Mouse (Mus musculus) liver, embryonic 12.5 days (tissue): ENCODE data around the gene Isca1. TPM values are rescaled to one million over a fixed set of nuclear protein-coding genes. Genes with fewer than 3 reads are reported as not detected.
"Not testable (repeated sequence)": the region's sequence is repeated elsewhere in the genome, so short reads cannot be mapped to it uniquely, and the experiment has no call there.

Source experiments
- ATAC-seq: fragments of 200-750 bp; cut with Nextera tagmentation; 2 replicates; pipeline ENCODE4 v1.8.0; 2017; ENCODE audit warnings: moderate number of reproducible peaks, mild to moderate bottlenecking, moderate library complexity
- H3K27ac ChIP-seq: fragments of 300-500 bp; sonication (generic); 2 replicates; pipeline ENCODE4 v1.5.1; 2016; ENCODE audit warnings: mild to moderate bottlenecking
- H3K27me3 ChIP-seq: fragments of 300-500 bp; sonication (generic); replicated peaks from 2 replicates; pipeline ENCODE4 v1.6.1; 2016; ENCODE audit warnings: mild to moderate bottlenecking, moderate library complexity
- H3K36me3 ChIP-seq: fragments of 300-500 bp; sonication (generic); 2 replicates; pipeline ENCODE4 v1.6.1; 2016; ENCODE audit warnings: mild to moderate bottlenecking, moderate library complexity
- H3K4me1 ChIP-seq: fragments of 300-500 bp; sonication (generic); 2 replicates; pipeline ENCODE4 v1.6.1; 2016
- H3K4me2 ChIP-seq: fragments of 300-500 bp; sonication (generic); 2 replicates; pipeline ENCODE4 v1.6.1; 2016; ENCODE audit warnings: mild to moderate bottlenecking, moderate library complexity
- H3K4me3 ChIP-seq: fragments of 300-500 bp; sonication (generic); 2 replicates; pipeline ENCODE4 v1.5.1; 2016; ENCODE audit warnings: mild to moderate bottlenecking, moderate library complexity
- H3K9ac ChIP-seq: fragments of 300-500 bp; sonication (generic); 2 replicates; pipeline ENCODE4 v1.6.1; 2016; ENCODE audit warnings: mild to moderate bottlenecking, moderate library complexity
- H3K9me3 ChIP-seq: fragments of 300-500 bp; sonication (generic); replicated peaks from 2 replicates; pipeline ENCODE4 v1.6.1; 2016; ENCODE audit warnings: mild to moderate bottlenecking, moderate library complexity
- WGBS: fragments of 180-500 bp; shearing (Covaris S2); methylation state at CpG from one replicate; pipeline ENCODE4 v1.1.7; 2016; ENCODE audit not compliant: insufficient replicate concordance; 5-methylcytosine and 5-hydroxymethylcytosine counted together
- polyA plus RNA-seq: library from polyadenylated mRNA; unstranded; fragments of >200 nt; fragmentation: Nextera tagmentation; extraction: Ambion mirVana; gene quantifications from 2 replicates; pipeline ENCODE4 v1.2.1, GENCODE M21; 2016

The Isca1 gene
- polyA plus RNA-seq, 1 experiment from 2014 or later: 223 TPM

DNA sequence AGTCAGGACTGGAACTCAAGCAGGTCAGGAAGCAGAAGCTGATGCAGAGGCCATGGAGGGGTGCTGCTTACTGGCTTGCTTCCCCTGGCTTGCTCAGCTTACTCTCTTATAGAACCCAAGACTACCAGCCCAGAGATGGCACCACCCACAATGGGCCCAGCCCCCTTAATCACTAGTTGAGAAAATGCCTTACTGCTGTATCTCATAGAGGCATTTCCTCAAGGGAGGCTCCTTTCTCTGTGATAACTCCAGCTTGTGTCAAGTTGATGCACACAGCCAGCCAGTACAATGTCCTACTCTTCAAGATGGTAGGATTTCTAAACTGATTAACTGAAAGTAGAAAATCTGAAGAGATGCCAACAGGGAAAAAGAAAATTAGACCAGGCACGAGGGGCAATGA is 47.5 kb downstream of the Isca1 start:
- not testable (repeated sequence) for H3K9me3 ChIP-seq, H3K9ac ChIP-seq, H3K36me3 ChIP-seq, H3K4me2 ChIP-seq, H3K4me3 ChIP-seq, H3K27ac ChIP-seq
- Histone ChIP-seq H3K4me1 (peaks cover 64% of the 10 kb centered on the region), H3K27me3 (peaks cover 39% of the 10 kb centered on the region)
- WGBS: 65% methylated on average over 1 of the region's 1 CpGs
- peak; percentile 61 for ATAC-seq

DNA sequence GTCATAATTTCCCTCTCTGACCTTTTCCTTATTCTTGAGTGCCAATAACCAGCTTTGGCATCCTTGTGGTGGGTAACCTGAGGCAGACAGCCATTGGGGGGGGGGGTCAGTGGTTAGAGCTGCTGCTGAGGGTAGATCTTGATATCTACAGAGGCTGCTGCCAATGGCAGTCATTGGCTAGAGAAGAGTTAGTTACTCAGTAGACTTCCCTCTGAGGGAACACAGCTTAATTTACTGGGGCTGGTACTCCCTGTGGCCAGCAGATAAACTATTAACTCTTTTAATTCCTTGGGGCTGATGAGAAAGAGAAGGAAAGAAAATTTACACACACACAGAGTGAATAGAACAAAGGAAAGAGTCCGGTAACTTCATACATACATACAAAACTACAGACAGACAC is 50.1 kb downstream of the Isca1 start:
- H3K4me2 ChIP-seq: no peak overlapping the region
- peaks cover 71% of the 10 kb centered on the region for H3K4me1 ChIP-seq
- peak; percentile 69 for ATAC-seq
- H3K9me3 ChIP-seq: no peaks in the 10 kb centered on the region
- H3K9ac ChIP-seq: no peak overlapping the region
- H3K27ac ChIP-seq: 0 out of 2 replicates have a peak overlapping the region, but pooled peaks have one; percentile 8
- peaks cover 25% of the 10 kb centered on the region for H3K27me3 ChIP-seq
- 88% methylated on average over 1 of the region's 1 CpGs for WGBS
- no peaks in the 10 kb centered on the region for H3K36me3 ChIP-seq
- H3K4me3 ChIP-seq: no peak overlapping the region

DNA sequence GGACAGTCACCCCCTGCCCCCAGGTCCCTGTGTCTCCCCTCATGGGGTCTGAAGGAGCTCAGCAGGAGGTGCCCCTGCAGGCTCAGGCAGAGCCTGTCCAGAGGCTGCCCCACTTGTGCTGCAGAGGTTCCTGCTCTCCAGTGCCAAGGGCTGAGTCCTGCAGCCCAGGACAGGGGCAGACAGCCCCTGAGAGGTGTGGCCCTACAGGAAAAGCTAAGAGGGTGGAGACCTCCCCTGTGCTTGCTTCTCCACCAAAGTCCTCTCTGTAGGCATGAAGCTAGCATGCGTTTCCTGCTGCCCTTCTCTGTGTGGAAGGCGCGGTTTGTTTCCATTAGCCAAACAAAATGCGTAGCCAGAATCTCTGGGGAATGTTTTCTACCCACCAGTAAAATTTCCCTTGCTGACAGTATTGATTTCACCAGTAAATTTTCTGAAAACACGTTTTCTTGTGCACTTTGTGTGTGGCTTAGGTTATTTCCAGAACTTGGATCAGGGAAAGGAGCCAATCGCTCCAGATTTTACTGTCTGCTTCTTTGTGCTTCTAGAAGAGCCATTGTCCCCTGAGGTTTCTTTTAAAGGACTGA is 50.7 kb downstream of the Isca1 start:
- not testable (repeated sequence) for H3K27ac ChIP-seq, H3K4me2 ChIP-seq
- WGBS: 17% methylated on average over 6 of the region's 6 CpGs

DNA sequence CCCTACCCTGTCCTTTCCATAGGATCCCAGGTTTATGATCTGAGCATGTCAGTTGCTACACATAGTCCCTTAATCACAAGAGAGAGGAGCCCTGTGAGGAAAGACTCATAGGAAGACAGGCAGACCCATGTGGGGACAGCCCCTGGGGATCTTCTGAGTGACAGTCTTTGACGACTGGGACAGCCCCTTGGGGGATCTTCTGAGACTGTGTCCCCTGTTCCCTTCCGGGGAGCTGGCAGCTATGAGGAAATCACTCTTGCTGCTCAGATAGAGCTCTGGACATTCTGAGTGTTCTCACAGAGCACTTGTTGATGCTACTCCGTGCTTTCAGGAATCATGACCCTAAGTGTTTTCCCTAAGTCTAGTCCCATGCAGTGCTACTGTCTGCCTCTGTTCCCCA is 55.9 kb downstream of the Isca1 start:
- Histone ChIP-seq H3K27me3 (peaks cover 54% of the 10 kb centered on the region), H3K4me2 (no peak overlapping the region), H3K4me3 (no peak overlapping the region), H3K9me3 (no peaks in the 10 kb centered on the region), H3K36me3 (no peaks in the 10 kb centered on the region), H3K27ac (no peak overlapping the region), H3K4me1 (peaks cover 29% of the 10 kb centered on the region), H3K9ac (no peak overlapping the region)
- no peak for ATAC-seq
- 24% methylated on average over 3 of the region's 3 CpGs for WGBS

More for the DNA sequence above, 50.7 kb downstream of the Isca1 start:
- not testable (repeated sequence) for H3K4me3 ChIP-seq, H3K9me3 ChIP-seq, H3K36me3 ChIP-seq, H3K9ac ChIP-seq
- ATAC-seq: 0 out of 2 replicates have a peak, but pooled peaks have one; percentile 42
- H3K4me1 ChIP-seq: peaks cover 66% of the 10 kb centered on the region
- H3K27me3 ChIP-seq: peaks cover 25% of the 10 kb centered on the region

DNA sequence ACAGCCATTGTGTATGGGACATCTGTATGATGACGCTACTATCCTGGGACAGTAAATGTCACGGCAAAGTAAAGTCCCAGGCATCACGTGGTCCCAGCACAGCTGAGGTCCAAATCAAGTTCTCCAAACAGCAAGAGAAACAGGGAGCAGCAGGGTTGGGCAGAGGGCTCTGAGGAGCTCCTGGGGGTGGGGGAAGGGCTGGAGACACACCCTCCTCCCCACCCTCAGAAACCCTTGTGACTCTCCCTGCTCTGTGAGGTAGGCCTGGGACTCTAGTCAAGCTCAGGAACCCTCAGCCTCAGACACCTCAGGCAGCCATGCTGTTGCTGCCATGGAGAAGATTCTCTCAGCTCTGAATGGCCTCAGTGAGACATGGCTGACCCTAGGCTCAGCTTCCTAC is 57.6 kb downstream of the Isca1 start, which contains the start of gene Spata31d1b:
Gene Spata31d1b (plus strand): TSS at position 301 of the 400 bp plus-strand sequence.
- ATAC-seq, H3K27ac ChIP-seq, H3K36me3 ChIP-seq, H3K9me3 ChIP-seq, H3K9ac ChIP-seq, H3K4me3 ChIP-seq, H3K4me2 ChIP-seq: not testable (repeated sequence)
- WGBS: 66% methylated on average over 3 of the region's 3 CpGs
- H3K4me1 ChIP-seq: peaks cover 19% of the 10 kb centered on the region
- peaks cover 49% of the 10 kb centered on the region for H3K27me3 ChIP-seq

DNA sequence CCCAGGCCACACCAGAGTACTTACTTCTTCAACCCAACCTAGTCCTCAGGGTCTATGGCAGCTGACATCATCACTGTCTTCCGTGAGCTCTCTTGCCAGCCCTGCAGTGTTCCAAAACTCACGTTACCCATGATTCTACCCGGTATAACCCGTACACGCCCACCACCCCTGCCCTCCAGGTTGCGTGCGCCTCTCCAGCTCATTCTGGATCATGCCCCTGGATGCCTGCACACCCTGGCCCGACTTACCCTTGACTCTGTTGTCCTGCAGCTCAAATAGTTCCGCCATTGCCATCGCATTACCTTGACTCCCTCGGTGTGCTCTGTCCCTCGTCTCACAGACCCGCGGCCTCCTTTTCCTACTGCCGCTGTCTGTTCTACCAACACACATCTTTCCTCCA is 59.4 kb downstream of the Isca1 start, which contains the start of gene Spata31d1a:
Gene Spata31d1a (minus strand): TSS at position 101 of the 400 bp plus-strand sequence.
- no peak within 1 kb of the TSS for H3K4me3 ChIP-seq
- no peaks in the 10 kb centered on the region for H3K9me3 ChIP-seq
- no peaks in the 10 kb centered on the region for H3K36me3 ChIP-seq
- no peak within 1 kb of the TSS for H3K4me2 ChIP-seq
- H3K9ac ChIP-seq: no peak within 1 kb of the TSS
- peaks cover 8% of the 10 kb centered on the region; the same call in 1 of the 2 replicates for H3K4me1 ChIP-seq
- no peak within 1 kb of the TSS for H3K27ac ChIP-seq
- H3K27me3 ChIP-seq: peaks cover 49% of the 10 kb centered on the region
- WGBS: 80% methylated on average over 15 of the region's 15 CpGs
- no peak; the same call in 1 of the 2 replicates for ATAC-seq

Other genes starting within 250 kb of the Isca1 start
- 12.1 and 13.2 TPM in 2 replicates for gene Agtpbp1, start 184.6 kb downstream of the Isca1 start, polyA plus RNA-seq
- gene Naa35, start 184.6 kb downstream of the Isca1 start, polyA plus RNA-seq: 35.5 and 37.2 TPM in 2 replicates
- gene Golm1, start 94.0 kb downstream of the Isca1 start, polyA plus RNA-seq: 63.8 and 64.2 TPM in 2 replicates
- gene 4921517D22Rik, start 75.7 kb downstream of the Isca1 start, polyA plus RNA-seq: not detected in 2 replicates
- gene Spata31d1a, start 59.5 kb downstream of the Isca1 start, polyA plus RNA-seq: 0.05 TPM in 1 of 2 replicates, not detected in the other
- gene Spata31d1b, start 57.5 kb downstream of the Isca1 start, polyA plus RNA-seq: not detected in 2 replicates
- not detected in 2 replicates for gene Spata31d1d, start 38.1 kb downstream of the Isca1 start, polyA plus RNA-seq
- gene 1700014D04Rik, start 23.1 kb downstream of the Isca1 start, polyA plus RNA-seq: not detected in 2 replicates
- not detected in 2 replicates for gene Gm49354, start 12.4 kb upstream of the Isca1 start, polyA plus RNA-seq
- gene Tut7, start 53.3 kb upstream of the Isca1 start, polyA plus RNA-seq: 66.3 and 74.4 TPM in 2 replicates